Mouse (Mus musculus) layer of hippocampus, postnatal 10 days (tissue): ENCODE measurements around the gene Cdkl4. TPM values are rescaled to one million over a fixed set of nuclear protein-coding genes. Genes with fewer than 3 reads are reported as not detected.

ENCODE experiments used
- DNase-seq, 2 experiments: peaks; one replicate each; pipeline ENCODE4 v3.0.0; 2021; ENCODE audit warnings: low spot score in 2 of 2
- total RNA-seq, 2 experiments: library from RNA; stranded (reverse); gene quantifications; 2 replicates each; pipeline ENCODE4 v1.2.3; 2021

Cdkl4 gene
- total RNA-seq, 2 experiments from 2014 or later = 14.3 to 14.6 TPM

DNA sequence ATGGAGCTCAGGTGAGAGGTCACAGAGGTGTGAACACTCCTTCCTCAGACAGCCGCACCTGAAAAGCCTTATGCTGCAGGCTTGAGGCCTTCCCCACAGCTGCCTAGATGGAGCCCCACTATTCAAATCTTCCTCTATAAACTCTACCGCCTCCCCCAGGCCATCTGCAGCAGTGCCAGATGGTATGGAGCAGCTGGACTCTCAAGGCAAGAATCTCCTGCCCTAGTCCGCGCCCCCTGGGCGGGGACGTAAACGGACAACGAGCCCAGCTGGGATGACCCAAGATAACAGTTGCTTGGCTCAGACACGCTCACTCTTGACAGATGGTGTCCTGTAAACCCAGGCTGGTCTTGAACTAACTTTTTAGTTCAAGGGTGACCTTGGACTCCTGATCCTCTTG lies 60.4 kb downstream of the Cdkl4 start:
- DNase-seq = no peak

DNA sequence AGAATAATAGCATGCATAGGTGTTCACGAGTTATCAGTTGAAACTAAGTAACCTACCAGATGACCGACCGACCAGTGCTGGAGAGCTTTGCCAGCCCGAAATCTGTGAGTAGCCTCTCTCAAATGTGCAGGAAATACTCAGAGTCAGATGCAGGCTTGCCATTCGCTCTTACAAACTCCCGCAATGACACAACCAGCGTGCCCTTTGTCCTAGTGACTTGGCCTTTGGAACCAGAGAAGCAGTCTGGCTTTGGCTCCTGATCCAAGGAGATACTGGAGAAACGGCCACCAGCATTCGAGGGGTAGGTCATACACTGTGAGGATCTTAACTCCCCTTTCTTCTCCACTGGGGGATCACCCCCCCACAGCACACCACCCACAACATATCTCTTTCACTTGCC lies 61.7 kb downstream of the Cdkl4 start:
- DNase-seq = no peak

DNA sequence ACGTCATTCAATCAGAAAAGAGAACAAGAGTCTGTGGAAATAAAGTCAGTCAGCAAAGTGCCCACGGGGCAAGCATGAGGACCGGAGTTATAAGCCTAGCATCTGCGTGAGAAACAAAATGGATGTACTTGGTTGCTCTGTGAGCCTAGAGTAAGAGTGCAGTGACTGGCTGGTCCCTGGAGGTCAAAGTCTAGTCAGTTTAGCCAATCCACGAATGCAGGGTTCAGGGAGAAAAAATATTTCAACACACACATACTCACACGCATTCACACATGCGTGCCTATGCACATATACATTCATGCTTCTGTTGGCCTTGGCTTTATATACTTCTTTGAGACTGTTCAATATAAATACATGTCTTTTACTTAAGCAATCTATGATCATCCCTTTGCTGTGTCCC lies 62.1 kb downstream of the Cdkl4 start:
- DNase-seq = no peak

DNA sequence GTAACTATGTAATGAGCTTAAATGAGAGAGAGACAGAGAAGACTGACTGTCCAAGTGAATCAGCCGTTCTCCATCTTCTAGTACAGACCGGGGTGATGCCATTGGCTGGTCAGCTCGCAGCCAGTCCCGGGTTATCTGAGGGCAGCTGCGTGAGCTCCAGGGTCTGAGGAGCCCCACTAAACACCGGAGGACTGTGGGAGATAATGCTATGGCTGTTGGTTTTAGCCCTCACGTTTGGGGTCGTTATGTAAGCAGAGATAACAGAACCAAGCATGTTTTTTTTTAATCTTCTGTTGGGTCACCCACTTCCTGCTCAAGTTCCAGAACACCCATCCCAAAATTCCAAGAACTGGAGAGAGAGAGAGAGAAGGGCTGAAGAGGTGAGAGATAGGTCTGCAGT lies 63.8 kb downstream of the Cdkl4 start:
- no peak for DNase-seq

DNA sequence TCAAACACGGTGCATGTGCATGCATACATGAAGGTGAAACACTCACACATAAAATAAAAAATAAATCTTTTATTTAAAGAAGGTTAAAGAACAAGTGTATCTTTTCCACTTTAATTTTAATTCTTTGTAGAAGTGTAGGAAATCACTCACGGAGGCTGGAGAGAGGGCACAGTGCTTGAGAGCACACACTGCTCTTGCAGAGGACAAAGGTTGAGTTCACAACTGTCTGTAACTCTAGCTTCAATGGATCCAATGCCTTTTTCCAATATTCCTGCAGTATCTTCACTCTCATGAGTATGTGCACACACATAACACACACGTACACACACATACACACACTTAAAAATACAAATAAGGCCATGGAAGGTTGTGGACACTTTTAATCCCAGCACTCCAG lies 67.2 kb downstream of the Cdkl4 start:
- no peak for DNase-seq

DNA sequence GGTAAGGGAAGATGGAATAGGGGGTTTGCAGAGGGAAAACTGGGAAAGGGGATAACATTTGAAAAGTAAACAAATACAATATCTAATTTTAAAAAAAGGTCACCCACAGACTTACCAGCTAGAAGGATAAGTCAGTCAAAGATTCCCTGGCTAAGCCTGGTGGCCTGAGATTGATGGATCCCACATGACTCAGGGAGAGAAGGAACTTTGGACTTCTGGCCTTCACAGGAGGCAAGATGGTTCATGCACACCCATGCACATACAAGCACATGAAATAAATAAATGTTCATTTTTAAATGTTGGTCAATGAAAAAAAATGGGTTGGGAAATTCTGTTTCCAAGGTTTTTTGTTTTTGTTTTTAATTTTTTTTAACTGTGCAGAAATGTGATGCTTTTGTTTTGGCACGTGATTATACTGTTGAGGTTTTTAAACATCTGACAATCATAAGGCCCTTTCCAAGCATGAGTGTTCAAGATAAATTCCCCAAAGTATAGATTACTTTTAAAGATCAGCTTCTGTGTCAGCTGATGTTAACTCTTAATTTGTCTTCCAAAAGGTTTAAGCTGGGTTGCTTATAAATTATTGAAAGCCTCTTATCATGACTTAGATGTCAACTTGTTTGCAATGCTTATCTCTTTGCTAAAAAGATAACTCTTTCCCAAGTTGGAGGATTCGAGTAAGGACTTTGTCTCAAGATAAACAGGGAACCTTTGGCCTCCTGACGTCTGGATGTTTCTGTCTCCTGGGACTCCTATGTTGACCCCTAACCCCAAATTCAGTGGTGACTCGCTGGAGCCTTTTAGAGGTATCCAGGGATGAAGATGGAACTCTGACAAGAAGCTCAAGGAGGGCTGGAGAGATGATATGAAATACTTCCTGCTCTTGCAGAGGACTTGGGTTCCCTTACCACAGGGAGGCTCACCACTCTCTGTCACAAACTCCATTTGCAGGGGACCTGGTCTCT lies 67.8 kb downstream of the Cdkl4 start:
- no peak for DNase-seq

DNA sequence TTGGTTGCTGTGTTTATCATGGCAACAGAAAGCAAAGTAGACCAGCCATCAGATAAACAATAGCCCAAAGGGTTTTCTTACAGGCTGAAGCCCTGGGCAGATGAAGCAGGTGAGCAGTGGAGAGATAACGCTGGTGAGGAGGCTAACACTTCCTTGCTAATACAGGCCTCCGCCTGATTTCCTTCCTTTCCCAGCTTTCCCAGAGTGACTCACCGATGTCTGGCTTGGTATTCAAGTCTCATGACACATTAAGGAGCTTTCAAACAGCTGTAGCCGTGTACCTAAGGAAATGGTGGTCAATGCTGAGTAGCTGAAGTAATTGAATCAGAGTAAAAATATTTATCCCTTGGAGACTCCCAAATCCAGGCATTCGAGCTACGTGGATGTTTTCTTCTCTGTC lies 71.8 kb downstream of the Cdkl4 start:
- DNase-seq = no peak

DNA sequence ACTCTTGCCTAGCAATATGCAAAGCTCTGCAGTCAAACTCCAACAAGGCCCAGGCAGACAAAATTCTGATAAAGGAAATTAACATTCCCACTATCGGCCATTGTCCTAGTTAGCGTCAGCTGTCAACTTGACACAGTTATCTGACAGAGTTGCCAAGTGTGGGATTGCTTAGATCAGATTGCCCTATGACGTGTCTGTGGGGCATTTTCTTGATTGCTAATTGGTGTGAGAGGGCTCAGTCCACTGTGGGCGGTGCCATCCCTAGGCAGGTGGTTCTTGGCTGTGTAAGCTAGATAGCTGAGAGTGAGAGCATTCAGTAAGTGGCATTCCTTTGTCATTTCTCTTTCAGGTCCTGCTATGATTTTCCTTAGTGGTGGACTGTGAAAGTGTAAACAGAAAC lies 72.3 kb downstream of the Cdkl4 start:
- DNase-seq = no peak

DNA sequence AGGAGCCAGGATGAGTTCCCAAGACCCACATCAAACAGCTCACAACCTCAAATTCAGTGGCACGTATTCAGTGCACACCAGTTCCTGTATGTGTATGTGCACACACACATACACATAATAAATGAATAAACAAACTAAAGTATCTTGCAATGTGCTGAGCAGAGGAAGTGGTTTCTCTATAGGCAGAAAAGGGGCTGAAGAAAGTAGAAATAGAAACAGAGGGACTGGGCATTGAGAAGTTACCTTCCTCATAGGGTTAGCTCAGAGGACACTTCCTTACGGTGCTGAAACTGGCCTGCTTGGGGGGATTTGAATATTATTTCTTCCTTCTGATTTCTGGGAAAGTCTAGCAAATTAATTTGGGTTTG lies 75.8 kb downstream of the Cdkl4 start:
- no peak for DNase-seq

DNA sequence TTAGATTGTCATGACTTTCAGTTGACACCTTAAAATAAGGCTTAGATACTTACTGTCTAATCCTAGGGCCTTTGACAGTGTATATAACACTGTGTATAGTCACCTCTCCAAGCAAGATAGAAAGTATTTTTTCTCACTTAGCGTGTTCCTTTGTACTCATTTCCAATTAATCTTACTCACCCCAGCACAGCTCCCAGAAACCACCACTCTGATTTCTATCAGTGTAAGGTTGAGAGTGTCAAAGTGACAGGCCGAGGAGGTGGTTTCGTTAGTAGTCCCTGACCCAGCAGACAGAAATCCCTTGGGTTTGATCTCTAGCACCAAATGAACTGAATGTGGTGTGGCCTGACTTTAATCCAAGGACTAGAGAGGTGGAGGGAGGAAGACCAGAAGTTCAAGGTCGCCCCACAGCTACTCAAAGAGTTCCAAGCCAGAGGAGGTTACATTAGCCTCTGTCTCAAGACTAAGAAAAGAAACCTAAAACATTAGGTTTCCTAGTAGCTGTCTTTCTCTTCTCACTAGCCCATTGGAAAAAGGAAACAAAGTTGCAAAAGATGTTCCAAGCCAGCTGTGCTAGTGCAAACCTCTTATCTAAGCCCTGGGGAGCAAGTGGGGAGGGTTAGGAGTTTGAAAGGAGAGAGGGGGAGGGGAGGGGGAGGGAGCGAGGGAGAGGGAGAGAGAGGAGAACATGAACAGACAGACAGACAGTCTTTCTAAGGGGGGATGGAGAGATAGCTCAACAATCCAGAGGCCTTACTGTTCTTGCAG lies 76.4 kb downstream of the Cdkl4 start:
- DNase-seq = no peak

DNA sequence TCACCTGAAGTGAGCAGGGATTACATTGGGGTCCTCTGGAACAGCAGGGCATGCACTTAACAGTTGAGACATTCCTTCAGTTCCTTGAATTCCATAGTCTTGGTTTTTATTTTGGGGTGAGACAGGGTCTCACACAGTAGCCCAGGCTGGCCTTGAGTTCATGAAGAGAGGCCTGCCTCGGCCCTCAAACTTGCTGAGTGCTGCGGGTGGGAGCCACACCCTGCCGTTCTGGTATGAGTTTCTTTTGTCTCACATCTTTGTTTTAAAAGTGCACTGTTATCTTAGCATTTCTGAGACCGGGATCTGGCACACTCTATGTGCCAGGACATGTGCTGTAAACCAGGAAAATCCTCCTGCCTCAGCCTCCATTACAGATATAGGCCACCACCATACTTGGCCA lies 77.6 kb downstream of the Cdkl4 start:
- no peak for DNase-seq

DNA sequence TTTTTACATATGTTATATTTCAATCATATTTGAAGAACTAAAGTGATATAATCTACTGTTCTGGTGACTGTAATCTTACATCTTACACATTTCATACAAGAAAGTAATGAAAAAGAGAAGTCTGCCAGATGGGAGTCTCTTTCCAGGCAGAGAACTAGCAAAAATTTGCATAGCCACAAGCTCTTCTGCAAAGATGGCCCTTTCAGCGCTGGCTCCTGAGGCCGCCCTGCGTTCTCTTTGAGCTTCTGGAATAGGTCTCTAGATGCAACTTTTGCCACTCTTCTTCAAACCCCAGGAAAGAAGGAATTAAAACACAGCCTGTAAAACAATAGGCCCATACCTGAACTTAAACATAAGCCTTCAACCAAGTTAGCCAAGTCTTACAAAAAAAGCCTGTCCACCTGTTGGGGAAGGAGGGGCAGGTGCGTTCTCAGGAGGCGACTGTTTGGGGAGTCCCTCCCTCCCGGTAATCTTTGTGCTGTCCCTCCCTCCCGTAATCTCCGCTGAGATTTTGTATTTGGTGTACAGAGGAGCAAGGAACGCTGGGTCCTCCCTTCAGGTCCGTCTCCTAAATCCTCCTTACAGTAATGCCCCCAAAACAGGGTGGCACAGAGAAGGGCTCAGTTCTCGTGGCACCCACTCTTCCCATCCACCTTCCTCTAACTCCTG lies 78.9 kb downstream of the Cdkl4 start:
- no peak for DNase-seq

DNA sequence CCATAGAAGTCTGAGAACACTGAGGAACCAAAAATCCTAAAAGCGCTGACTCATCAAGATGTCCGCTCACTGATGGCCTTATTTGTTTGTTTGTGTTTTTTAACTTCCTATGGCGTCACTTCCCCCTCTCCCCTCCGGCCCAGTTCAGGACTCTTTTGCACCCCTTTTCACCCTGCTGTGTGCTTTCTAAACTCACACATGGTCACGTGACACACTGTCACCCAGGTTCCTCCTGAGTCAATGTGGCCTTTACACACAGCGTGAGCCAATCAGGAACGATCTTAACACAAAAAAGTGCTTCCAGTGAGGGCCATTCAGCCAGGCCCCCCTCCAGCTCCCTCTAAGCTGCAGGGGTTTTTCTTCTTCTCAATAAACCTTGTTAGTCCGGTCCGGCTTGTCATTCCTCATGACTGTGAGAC lies 80.4 kb downstream of the Cdkl4 start:
- DNase-seq = no peak

DNA sequence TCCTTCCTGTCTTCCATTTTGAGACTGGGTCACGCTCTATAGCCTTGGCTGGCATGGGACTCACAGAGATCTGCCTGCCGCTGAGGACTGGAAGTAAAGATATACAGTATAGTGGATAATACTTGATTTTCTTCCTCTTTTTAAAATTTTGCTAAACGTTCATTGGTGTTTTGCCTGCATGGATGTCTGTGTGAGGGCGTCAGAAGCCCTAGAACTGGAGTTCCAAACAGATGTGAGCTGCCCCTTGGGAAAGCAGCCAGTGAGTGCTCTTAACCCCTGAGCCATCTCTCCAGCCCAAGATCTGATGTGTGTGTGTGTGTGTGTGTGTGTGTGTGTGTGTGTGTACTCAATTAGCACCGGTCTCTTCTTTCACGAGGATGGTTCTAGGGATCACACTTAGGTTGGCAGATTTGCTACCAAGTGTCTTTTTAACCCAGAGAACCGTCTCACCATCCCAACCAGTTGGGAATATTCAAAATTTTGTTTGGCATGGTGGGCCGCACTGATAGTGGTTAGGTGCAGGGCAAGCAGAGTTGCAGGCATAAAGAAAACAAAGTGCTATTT lies 80.9 kb downstream of the Cdkl4 start:
- DNase-seq = no peak

DNA sequence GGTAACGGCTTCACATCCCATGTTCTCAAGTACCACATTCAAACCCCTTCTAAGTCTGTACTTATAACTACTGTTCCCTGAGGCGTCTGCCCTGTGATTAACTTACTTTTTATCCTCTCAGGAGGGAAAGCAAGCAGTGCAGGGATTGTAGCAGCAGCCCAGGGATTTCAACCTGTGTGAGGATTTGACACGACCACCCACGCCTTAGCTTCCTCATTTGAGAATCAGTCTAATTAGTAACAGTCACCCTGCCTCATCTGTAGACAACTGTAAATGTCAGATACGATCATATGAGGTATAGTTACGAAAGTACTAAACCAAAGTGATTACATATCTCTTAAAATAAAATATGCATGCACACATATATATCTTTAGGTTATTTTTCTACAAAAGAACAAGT lies 81.4 kb downstream of the Cdkl4 start:
- DNase-seq = no peak

DNA sequence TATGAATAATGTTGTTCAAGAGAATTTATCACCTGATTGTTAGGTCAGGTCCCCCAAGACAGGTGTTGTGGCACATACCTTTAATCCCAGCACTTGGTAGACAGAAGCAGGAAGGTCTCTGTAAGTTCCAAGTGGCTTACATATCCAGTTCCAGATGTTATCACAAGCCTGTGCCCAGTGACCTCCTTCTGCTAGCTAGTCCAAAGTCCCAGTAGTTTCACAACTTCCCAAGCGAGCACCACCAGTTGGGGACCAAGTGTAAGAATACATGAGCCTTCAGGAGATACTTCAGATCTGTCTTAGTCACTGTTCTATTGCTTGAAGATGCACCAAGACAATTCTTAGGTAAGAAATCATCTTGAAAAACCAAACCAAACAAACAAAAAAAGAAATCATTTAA lies 83.7 kb downstream of the Cdkl4 start:
- no peak for DNase-seq

DNA sequence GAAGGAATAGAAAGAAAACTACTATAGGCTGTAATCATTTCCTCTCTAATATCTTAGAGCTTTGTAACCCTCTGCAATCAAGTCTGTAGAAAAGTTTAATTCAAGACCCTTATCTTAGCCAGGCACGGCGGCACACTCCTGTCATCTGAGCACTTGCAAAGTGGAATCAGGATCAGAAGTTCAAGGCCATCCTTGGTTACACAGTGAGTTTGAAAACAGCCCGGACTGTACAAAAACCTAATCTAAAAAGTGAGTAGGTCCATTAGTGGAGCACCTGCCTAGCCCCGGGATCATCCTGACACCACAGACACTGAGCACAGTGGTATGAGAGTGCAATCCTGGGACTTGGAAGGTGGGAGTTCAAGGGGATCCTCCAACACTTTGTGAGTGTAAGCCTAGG lies 84.8 kb downstream of the Cdkl4 start:
- DNase-seq = no peak

DNA sequence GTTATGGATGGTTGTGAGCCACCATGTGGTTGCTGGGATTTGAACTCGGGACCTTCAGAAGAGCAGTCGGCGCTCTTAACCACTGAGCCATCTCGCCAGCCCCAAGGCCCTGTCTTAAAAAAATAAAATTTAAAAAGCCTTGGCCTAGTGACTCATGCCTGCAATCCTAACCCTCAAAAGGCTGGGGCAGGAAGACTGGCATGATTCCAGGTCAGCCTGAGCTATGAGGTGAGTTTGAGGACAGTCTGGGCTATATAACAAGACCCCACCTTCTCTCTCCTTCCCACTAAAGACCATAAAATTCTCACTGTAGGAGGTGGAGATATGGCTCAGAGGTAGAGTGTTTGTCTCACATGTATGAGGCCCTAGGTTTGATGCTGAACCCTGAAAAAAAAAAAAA lies 85.3 kb downstream of the Cdkl4 start:
- no peak for DNase-seq

DNA sequence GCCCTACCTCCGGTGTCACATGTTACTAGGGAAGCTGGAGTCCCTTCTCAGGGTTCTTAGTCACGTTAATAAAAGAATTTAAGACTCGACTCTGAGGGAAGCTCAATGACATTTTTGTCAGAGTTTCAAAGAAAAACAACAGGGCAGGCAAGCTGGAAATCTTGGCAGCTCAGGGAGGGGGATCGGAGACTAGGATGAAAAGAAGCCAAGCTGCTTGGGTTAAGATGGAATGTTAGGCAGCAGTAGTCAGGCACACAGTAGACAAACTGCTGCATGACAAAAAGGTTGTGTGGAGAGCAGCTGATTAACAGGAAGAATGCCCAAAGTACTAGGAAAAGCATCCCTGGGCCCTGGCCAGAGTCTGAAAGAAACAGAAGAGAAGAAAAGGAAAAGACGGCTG lies 87.4 kb downstream of the Cdkl4 start:
- DNase-seq = no peak

DNA sequence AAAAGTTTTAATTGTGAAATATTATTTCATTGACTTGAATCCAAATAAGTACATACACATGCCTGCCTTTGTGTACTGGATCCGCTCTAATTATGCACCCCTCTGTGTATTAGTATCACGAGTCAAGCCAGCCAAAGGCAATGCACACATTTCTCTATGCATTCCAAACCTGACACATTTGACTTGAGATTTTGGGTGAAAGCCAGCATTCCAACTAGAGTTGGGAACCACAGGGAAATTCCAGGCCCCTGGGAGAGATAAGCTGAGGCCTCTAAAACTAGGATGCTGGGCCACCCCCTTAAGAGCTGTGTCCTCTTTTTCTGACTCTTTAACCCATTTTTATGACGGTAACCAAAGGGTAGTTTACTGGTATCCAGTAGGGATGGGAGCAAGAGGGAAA lies 88.7 kb downstream of the Cdkl4 start:
- DNase-seq = no peak

DNA sequence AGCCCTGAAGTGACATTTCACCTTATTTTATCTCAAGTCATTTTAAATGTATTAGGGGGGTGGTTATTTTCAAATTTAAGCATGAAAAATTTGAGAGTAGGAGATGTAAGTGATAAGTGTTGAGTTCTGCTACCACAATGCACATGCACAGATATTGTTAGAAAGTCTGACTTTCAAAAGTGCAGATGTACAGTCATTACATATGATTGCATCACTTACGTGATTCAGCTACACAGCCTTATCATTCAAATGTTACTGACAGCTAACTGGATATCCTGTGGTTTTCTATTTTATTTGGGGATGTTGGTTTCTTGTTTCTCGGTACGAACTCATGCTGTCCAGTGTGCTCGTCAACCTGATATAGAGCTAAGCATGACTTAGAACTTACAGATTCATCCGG lies 92.5 kb downstream of the Cdkl4 start:
- no peak for DNase-seq

DNA sequence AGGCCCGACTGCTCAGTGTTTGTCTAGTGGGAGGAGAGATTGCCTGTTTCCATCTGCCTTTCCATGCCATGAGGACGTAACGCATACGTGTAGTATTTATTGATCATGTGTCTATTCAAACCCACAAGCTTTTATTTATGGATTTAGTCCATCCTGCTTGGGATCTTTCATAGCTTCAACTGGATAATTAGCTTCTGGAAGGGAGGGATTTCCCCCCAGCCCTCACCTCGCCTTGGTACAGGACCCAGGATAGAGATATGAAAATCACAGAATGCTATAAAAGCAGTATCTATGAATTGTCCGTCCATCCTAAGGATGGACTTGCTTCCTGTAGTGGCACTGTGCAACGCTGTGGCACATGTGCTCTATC lies 96.8 kb downstream of the Cdkl4 start:
- DNase-seq = no peak
